Mouse (Mus musculus) CH12.LX (cell line): ENCODE results near the gene Serinc5. TPM values are rescaled to one million over a fixed set of nuclear protein-coding genes. Genes with fewer than 3 reads are reported as not detected.
A peak's percentile ranks its signal among the peaks of the same experiment; 100 is the strongest.
"Not testable (repeated sequence)": the region's sequence is repeated elsewhere in the genome, so short reads cannot be mapped to it uniquely, and the experiment has no call there.

ENCODE experiments used
- DNase-seq: peaks from one replicate; pipeline ENCODE4 v3.0.0-alpha.2; 2013; ENCODE audit errors: extremely low read depth
- H3K27ac ChIP-seq: 2 replicates; pipeline ENCODE4 v1.5.1; 2012; ENCODE audit warnings: low read depth, mild to moderate bottlenecking, control low read depth, moderate library complexity; ENCODE audit not compliant: insufficient read depth
- H3K27me3 ChIP-seq: replicated peaks from 2 replicates; pipeline ENCODE3; 2012; ENCODE audit warnings: inconsistent platforms
- H3K36me3 ChIP-seq, 2 experiments: replicated peaks in 1 of 2; 2 replicates each; pipeline versions ENCODE3 to v1.6.1; 2012; ENCODE audit warnings: inconsistent platforms in 1 of 2, low read length in 1 of 2, mild to moderate bottlenecking in 1 of 2, mixed read lengths in 1 of 2, moderate library complexity in 1 of 2; ENCODE audit not compliant: control insufficient read depth in 1 of 2, insufficient read depth in 1 of 2
- H3K4me1 ChIP-seq, 2 experiments: 2 replicates each; pipeline ENCODE4 v1.6.1; 2012; ENCODE audit warnings: inconsistent platforms in 1 of 2, moderate library complexity in 1 of 2; ENCODE audit not compliant: insufficient read depth in 2 of 2, control insufficient read depth in 1 of 2
- H3K4me2 ChIP-seq: 2 replicates; pipeline ENCODE4 v1.6.1; 2012; ENCODE audit warnings: low read depth, mild to moderate bottlenecking, control low read depth; ENCODE audit not compliant: poor library complexity, insufficient read depth, severe bottlenecking
- H3K4me3 ChIP-seq, 3 experiments: fragments of 150-350 bp in 1 of 3; sonication (generic) in 1 of 3; replicated peaks in 1 of 3; 2 replicates each; pipeline versions ENCODE3 to v1.5.1; 2011 to 2012; ENCODE audit warnings: low read depth in 2 of 3, low read length in 2 of 3, mild to moderate bottlenecking in 2 of 3, moderate library complexity in 2 of 3, control low read depth in 1 of 3, improper control_type of control experiment in 1 of 3, inconsistent platforms in 1 of 3, mixed read lengths in 1 of 3; ENCODE audit not compliant: poor library complexity in 1 of 3
- H3K79me2 ChIP-seq: replicated peaks from 2 replicates; pipeline ENCODE4 v1.6.1; 2012; ENCODE audit warnings: mild to moderate bottlenecking, moderate library complexity; ENCODE audit not compliant: control insufficient read depth, poor library complexity, insufficient read depth, severe bottlenecking; ENCODE audit errors: extremely low read depth
- H3K9ac ChIP-seq: 2 replicates; pipeline ENCODE4 v1.6.1; 2012; ENCODE audit warnings: low read depth, mild to moderate bottlenecking, control low read depth, moderate library complexity; ENCODE audit not compliant: insufficient read depth
- H3K9me3 ChIP-seq: replicated peaks from 2 replicates; pipeline ENCODE3; 2012; ENCODE audit warnings: low read length, inconsistent platforms, mixed read lengths
- CHD2 ChIP-seq: IDR thresholded peaks from 2 replicates; pipeline ENCODE4 v1.6.1; 2011; ENCODE audit warnings: low read length, improper control_type of control experiment
- CTCF ChIP-seq, 2 experiments: IDR thresholded peaks in 1 of 2; conservative IDR thresholded peaks in 1 of 2; 2 replicates each; pipeline ENCODE4 v1.5.1; 2011 to 2012; ENCODE audit warnings: low read depth in 2 of 2, low read length in 2 of 2, improper control_type of control experiment in 1 of 2, inconsistent platforms in 1 of 2, mild to moderate bottlenecking in 1 of 2, moderate library complexity in 1 of 2
- HCFC1 ChIP-seq: IDR thresholded peaks from 2 replicates; pipeline ENCODE4 v1.6.1; 2012; ENCODE audit warnings: low read depth, mild to moderate bottlenecking, inconsistent platforms, low read length, improper control_type of control experiment
- MAX ChIP-seq: IDR thresholded peaks from 2 replicates; pipeline ENCODE4 v1.6.1; 2011; ENCODE audit warnings: low read length, improper control_type of control experiment
- MEF2A ChIP-seq: IDR thresholded peaks from 2 replicates; pipeline ENCODE4 v1.6.1; 2014; ENCODE audit warnings: low read depth, mild to moderate bottlenecking, inconsistent platforms, low read length, improper control_type of control experiment, borderline replicate concordance
- MXI1 ChIP-seq: IDR thresholded peaks from 2 replicates; pipeline ENCODE4 v1.6.1; 2011; ENCODE audit warnings: mild to moderate bottlenecking, low read depth, low read length, improper control_type of control experiment
- MYC ChIP-seq: IDR thresholded peaks from 2 replicates; pipeline ENCODE4 v1.6.1; 2011; ENCODE audit warnings: low read depth, mild to moderate bottlenecking, improper control_type of control experiment, low read length
- NELFE ChIP-seq: IDR thresholded peaks from 2 replicates; pipeline ENCODE4 v1.6.1; 2011; ENCODE audit warnings: low read depth, low read length, improper control_type of control experiment
- NRF1 ChIP-seq: IDR thresholded peaks from 2 replicates; pipeline ENCODE4 v1.6.1; 2014; ENCODE audit warnings: low read depth, mild to moderate bottlenecking, inconsistent platforms, low read length, improper control_type of control experiment, moderate library complexity
- PAX5 ChIP-seq: IDR thresholded peaks from 2 replicates; pipeline ENCODE4 v1.6.1; 2012; ENCODE audit warnings: low read length, inconsistent platforms, mixed read lengths
- RAD21 ChIP-seq: IDR thresholded peaks from 2 replicates; pipeline ENCODE4 v1.6.1; 2011; ENCODE audit warnings: low read depth, mild to moderate bottlenecking, low read length, improper control_type of control experiment, moderate library complexity
- SMC3 ChIP-seq: IDR thresholded peaks from 2 replicates; pipeline ENCODE4 v1.6.1; 2011; ENCODE audit warnings: low read depth, low read length, improper control_type of control experiment
- TCF12 ChIP-seq: IDR thresholded peaks from 2 replicates; pipeline ENCODE4 v1.6.1; 2014; ENCODE audit warnings: low read depth, mild to moderate bottlenecking, inconsistent platforms, low read length, improper control_type of control experiment
- USF2 ChIP-seq: conservative IDR thresholded peaks from 2 replicates; pipeline ENCODE4 v1.6.1; 2011; ENCODE audit warnings: low read depth, low read length, improper control_type of control experiment
- dilution Hi-C: fragments of 300-500 bp; cut with MboI; formaldehyde crosslinking; loops from 2 replicates; pipeline ENCODE4 v1.14.3; 2020; ENCODE audit warnings: low sequenced_read_pairs; ENCODE audit not compliant: extremely low pct_unique_long_range_greater_than_20kb, extremely low pct_ligation_motif_present
- in situ Hi-C: fragments of 300-500 bp; cut with MboI; formaldehyde crosslinking; loops from 3 replicates; pipeline ENCODE4 v1.14.3; 2019; ENCODE audit warnings: low sequenced_read_pairs, low pct_ligation_motif_present, low pct_unique_long_range_greater_than_20kb, mixed read lengths
- polyA plus RNA-seq: library from polyadenylated mRNA; unstranded; fragments of >175 nt; gene quantifications from 2 replicates; pipeline ENCODE4 v1.2.1, GENCODE M21; 2012; ENCODE audit warnings: low read depth; ENCODE audit not compliant: insufficient read length
- total RNA-seq, 2 experiments: library from RNA; depleted of rRNA; stranded (reverse); fragments of 300-350 nt in 1 of 2; fragments of >200 nt in 1 of 2; gene quantifications; 2 replicates each; pipeline ENCODE4 v1.2.3; 2012 to 2014

Serinc5 gene
- total and polyA plus RNA-seq, 3 experiments: 1.9 to 5.2 (median 4.3) TPM

DNA sequence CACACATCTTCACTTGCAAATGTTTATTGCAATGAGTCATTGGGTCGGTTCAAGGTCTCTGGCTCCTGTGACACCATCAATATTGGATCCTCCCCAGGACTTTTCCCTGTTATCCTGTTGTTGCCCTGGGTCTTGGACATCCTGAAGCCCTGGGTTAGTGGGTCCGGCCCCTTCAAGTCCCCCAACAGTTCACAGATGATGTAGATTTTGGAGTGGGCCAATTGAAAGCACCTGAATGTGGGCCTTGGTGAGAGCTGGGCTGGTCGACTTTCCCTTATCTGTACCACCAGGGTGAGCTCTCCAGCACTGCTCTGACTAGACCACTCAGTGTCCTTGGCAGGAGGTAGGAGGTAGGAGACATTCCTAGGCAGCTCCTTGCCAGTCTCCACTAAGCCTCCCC lies 15.5 kb upstream of the Serinc5 start:
- Histone ChIP-seq H3K9me3 (no peaks in the 10 kb centered on the region), H3K4me1 (no peaks in the 10 kb centered on the region), H3K4me3 (no peak overlapping the region), H3K9ac (no peak overlapping the region), H3K4me2 (no peak overlapping the region), H3K79me2 (no peaks in the 10 kb centered on the region), H3K36me3 (no peaks in the 10 kb centered on the region), H3K27ac (no peak overlapping the region), H3K27me3 (no peaks in the 10 kb centered on the region)
- in situ Hi-C loops: no loop called here
- DNase-seq: no peak
- dilution Hi-C loops: no loop called here
- TF ChIP-seq NELFE (no peak), NRF1 (no peak), USF2 (no peak), PAX5 (no peak), RAD21 (0 out of 2 replicates have a peak, but pooled peaks have one; percentile 1), SMC3 (peak; percentile 19; the same call in 1 of the 2 replicates), MEF2A (no peak), CTCF (conservative IDR thresholded peaks at IDR 0.05 in 1 of 2, IDR thresholded peaks at IDR 0.05 in 1 of 2; ENCODE audit: low read depth in 2 of 2, low read length in 2 of 2) (peak in 1 of 2 experiments; percentile 18; a peak in 2 of 4 replicates)

DNA sequence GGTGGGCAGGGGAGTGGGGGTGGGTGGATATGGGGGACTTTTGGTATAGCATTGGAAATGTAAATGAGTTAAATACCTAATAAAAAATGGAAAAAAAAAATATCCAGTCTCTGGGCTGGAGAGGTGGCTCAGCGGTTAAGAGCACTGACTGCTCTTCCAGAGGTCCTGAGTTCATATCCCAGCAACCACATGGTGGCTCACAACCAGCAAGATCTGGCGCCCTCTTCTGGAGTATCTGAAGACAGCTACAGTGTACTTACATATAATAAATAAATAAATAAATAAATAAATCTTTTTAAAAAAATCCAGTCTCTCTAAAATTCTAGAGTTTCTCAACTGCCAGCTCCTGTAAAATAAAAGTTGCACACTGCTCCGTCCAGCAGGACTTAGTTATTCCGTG lies 5.6 kb upstream of the Serinc5 start:
- H3K4me3 ChIP-seq, H3K4me1 ChIP-seq, H3K4me2 ChIP-seq, H3K27ac ChIP-seq, dilution Hi-C loops, H3K27me3 ChIP-seq, H3K79me2 ChIP-seq, in situ Hi-C loops, H3K36me3 ChIP-seq, H3K9ac ChIP-seq, H3K9me3 ChIP-seq: not testable (repeated sequence)
- TF ChIP-seq CTCF (conservative IDR thresholded peaks at IDR 0.05 in 1 of 2, IDR thresholded peaks at IDR 0.05 in 1 of 2; ENCODE audit: low read depth in 2 of 2, low read length in 2 of 2): peak in 1 of 2 experiments; percentile 4; a peak in 1 of 4 replicates
- DNase-seq: peak; percentile 24

DNA sequence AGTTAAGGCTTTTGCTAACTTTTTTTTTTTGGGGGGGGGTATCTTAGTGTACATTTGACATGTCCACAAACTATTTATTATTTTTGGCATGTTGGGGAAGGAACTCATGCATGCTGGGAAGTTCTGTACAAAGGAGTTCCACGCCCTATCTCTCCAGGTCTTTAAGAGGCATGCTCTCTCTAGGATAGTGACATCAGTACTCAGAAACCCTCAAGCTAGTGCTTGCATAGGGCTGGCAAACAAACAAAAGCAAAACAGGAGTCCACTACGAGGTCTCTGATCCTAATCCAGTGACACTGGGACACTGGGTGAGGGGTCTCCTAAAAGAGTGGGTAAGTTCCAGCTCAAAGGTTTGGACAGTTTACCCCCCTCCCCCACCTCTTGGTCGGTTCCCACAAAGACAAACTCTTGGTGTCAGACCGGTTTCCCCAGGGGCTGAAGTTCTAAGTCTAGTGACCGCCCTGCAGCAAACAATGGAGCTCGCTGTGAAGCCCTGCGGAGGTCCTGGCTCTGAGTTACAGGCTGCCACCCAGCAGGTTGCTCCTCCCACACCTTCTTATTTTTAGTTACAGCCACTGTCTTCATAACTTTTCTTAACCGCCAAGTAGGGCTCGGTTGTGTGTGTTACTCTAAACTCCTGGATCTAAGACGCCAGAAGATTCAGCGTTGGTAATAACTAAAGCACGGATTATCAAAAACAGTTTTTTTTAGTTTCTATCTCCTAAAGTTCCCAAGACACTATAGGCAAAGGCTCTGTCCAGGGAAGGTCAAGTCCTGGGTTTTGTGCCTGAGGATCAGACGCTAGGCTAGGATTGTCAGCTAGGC lies 1.2 kb upstream of the Serinc5 start:
- Histone ChIP-seq H3K36me3 (no peaks in the 10 kb centered on the region), H3K4me1 (peaks cover 4 to 15% of the 10 kb centered on the region in 2 experiments; a peak in 3 of 4 replicates), H3K79me2 (no peaks in the 10 kb centered on the region), H3K27ac (no peak overlapping the region), H3K4me2 (peak overlapping the region; percentile 86), H3K9me3 (no peaks in the 10 kb centered on the region), H3K9ac (peak overlapping the region; percentile 79), H3K27me3 (peaks cover 19% of the 10 kb centered on the region), H3K4me3 (peak overlapping the region; percentile 62 to 80 (median 62))
- in situ Hi-C loops (no loop called here), dilution Hi-C loops (no loop called here)
- DNase-seq: no peak
- TF ChIP-seq CHD2 (no peak), MAX (no peak), TCF12 (no peak), HCFC1 (no peak), MYC (no peak), MXI1 (0 out of 2 replicates have a peak, but pooled peaks have one; percentile 18)
